Mouse (Mus musculus): ENCODE results near the gene Scgb1a1. TPM values are rescaled to one million over a fixed set of nuclear protein-coding genes. Genes with fewer than 3 reads are reported as not detected.
A peak's percentile ranks its signal among the peaks of the same experiment; 100 is the strongest.
"Not testable (repeated sequence)": the region's sequence is repeated elsewhere in the genome, so short reads cannot be mapped to it uniquely, and the experiment has no call there.

Scgb1a1 gene
- polyA plus RNA-seq, 1 experiment from 2014 or later, result not detected

DNA sequence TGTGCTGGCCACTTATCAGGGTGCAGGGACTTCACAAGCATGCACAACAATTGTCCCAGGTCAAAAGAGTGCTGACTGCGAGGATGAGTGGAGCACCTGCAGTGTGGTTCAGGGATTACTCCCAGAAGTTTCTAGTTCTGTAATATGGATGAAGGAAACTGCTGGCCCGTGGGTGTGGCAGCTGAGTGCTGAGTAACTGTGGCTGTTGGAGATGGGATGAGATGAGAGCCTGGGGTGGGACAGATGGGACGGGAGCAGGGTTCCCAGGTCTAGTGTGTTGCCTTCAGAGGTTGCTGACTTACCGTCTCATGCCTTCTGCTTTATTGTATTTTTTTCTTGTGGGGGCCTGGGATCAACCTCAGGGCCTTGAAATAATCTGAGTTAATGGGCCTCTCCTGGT is 28.8 kb downstream of the Scgb1a1 start:
- WGBS, result 81% methylated on average over 4 of the region's 4 CpGs
- no peak overlapping the region for H3K4me2 ChIP-seq (replicated peaks; ENCODE audit: low read depth)
- no peaks in the 10 kb centered on the region for H3K4me1 ChIP-seq (replicated peaks; ENCODE audit: control insufficient read depth, insufficient read depth, low read length)
- H3K9ac ChIP-seq (ENCODE audit: low read depth, low read length), result no peak overlapping the region
- TF ChIP-seq CTCF (IDR thresholded peaks at IDR 0.05; ENCODE audit: low read depth), result no peak
- H3K9me3 ChIP-seq (ENCODE audit: control insufficient read depth), result no peaks in the 10 kb centered on the region
- H3K27me3 ChIP-seq (replicated peaks; ENCODE audit: control insufficient read depth, insufficient read depth, low read length), result no peaks in the 10 kb centered on the region
- ATAC-seq, result no peak
- no peak overlapping the region for H3K27ac ChIP-seq (ENCODE audit: low read depth, low read length)
- no peak overlapping the region for H3K4me3 ChIP-seq (ENCODE audit: low read depth, low read length)
- no peaks in the 10 kb centered on the region for H3K36me3 ChIP-seq (ENCODE audit: control insufficient read depth, insufficient read depth)

DNA sequence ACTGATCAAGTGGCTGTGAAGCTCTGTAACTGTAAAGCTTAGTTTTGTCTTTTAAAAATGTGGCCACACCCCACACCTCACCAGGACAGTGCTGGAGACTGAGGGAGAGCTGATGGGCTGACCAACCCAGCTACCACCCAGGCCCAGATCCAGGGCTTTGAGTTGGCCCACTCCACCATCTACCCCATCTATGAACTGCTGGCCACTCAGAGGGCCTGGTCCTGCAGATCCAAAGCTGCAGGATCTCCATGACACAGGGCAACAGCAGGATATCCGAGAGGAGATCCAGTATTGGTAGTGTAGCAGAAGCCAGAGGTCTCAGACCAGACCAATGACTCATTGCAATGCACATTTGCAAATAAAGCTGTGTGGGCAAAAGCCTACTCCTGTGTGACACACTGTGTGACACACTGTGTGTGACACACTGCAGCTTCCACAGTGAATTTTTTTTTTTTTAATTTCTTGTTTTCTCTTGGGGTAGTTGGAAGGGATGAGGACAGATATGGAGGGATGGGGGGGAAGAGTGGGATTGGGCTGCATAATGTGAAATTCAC is 29.4 kb downstream of the Scgb1a1 start:
- Histone ChIP-seq H3K27ac (ENCODE audit: low read depth, low read length) (no peak overlapping the region), H3K4me3 (ENCODE audit: low read depth, low read length) (no peak overlapping the region), H3K27me3 (replicated peaks; ENCODE audit: control insufficient read depth, insufficient read depth, low read length) (no peaks in the 10 kb centered on the region), H3K9ac (ENCODE audit: low read depth, low read length) (no peak overlapping the region), H3K9me3 (ENCODE audit: control insufficient read depth) (no peaks in the 10 kb centered on the region), H3K36me3 (ENCODE audit: control insufficient read depth, insufficient read depth) (no peaks in the 10 kb centered on the region), H3K4me1 (replicated peaks; ENCODE audit: control insufficient read depth, insufficient read depth, low read length) (no peaks in the 10 kb centered on the region), H3K4me2 (replicated peaks; ENCODE audit: low read depth) (no peak overlapping the region)
- no peak for ATAC-seq
- 72% methylated on average over 1 of the region's 1 CpGs for WGBS
- no peak for TF ChIP-seq CTCF (IDR thresholded peaks at IDR 0.05; ENCODE audit: low read depth)

DNA sequence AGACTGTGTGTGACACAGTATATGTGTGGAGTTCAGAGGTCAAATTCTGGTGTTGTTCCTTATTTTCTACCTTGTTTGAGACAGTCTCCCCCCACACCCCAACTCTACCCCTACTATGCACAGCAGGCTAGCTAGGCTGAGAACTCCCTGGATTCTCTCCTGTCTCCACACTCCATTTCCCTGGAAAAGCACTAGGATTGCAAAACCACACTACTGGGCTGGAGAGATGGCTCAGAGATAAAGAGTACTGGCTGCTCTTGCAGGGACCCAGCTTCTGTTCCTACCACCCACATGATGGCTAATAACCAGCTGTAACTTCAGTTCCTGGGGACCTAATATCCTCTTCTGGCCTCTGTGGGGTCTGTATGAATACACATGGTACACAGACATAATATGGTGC is 30.1 kb downstream of the Scgb1a1 start:
- Histone ChIP-seq H3K36me3 (ENCODE audit: control insufficient read depth, insufficient read depth) (no peaks in the 10 kb centered on the region), H3K9me3 (ENCODE audit: control insufficient read depth) (no peaks in the 10 kb centered on the region), H3K27me3 (replicated peaks; ENCODE audit: control insufficient read depth, insufficient read depth, low read length) (no peaks in the 10 kb centered on the region), H3K9ac (ENCODE audit: low read depth, low read length) (no peak overlapping the region), H3K27ac (ENCODE audit: low read depth, low read length) (no peak overlapping the region), H3K4me3 (ENCODE audit: low read depth, low read length) (no peak overlapping the region), H3K4me1 (replicated peaks; ENCODE audit: control insufficient read depth, insufficient read depth, low read length) (0 out of 2 replicates have a peak, but pooled peaks cover 4% of the 10 kb centered on the region), H3K4me2 (replicated peaks; ENCODE audit: low read depth) (no peak overlapping the region)
- no peak for TF ChIP-seq CTCF (IDR thresholded peaks at IDR 0.05; ENCODE audit: low read depth)
- no peak for ATAC-seq

DNA sequence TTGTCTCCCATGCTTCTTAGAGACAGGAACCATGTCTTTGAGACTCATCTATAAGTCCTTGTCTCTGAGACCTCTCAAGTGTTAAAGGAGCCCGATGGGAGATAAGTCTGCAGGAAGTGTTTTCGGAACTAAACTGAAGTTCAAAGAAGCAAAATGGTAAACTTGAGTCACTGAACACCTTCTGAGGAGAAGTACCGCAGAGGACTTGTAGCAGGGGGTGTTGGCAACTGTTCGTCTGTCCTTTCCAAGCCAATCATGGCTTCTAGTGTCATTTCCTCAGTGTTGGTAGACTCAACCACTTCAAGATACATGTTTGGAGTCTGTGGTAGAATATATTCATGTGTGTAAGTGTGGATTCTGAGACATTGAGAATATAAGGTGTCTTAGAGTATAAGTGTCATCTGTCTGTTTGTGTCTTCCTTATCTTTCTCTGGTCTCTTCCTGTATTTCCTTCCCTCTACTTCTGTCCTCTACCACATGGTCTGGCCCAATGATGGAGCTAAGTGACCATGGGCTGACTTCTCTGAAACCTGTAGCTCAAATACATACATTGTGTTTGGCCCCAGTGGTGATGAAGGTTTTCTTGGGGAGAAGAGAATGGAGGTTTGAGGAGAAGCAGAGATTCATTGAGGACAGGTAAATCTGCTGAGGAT is 31.9 kb downstream of the Scgb1a1 start:
- no peak overlapping the region for H3K4me3 ChIP-seq (ENCODE audit: low read depth, low read length)
- no peak overlapping the region for H3K27ac ChIP-seq (ENCODE audit: low read depth, low read length)
- H3K4me2 ChIP-seq (replicated peaks; ENCODE audit: low read depth), result no peak overlapping the region
- no peak overlapping the region for H3K9ac ChIP-seq (ENCODE audit: low read depth, low read length)
- no peaks in the 10 kb centered on the region for H3K9me3 ChIP-seq (ENCODE audit: control insufficient read depth)
- no peak for TF ChIP-seq CTCF (IDR thresholded peaks at IDR 0.05; ENCODE audit: low read depth)
- ATAC-seq, result no peak
- 84% methylated on average over 4 of the region's 4 CpGs for WGBS
- no peaks in the 10 kb centered on the region for H3K27me3 ChIP-seq (replicated peaks; ENCODE audit: control insufficient read depth, insufficient read depth, low read length)
- no peaks in the 10 kb centered on the region for H3K36me3 ChIP-seq (ENCODE audit: control insufficient read depth, insufficient read depth)
- 0 out of 2 replicates have a peak, but pooled peaks cover 4% of the 10 kb centered on the region for H3K4me1 ChIP-seq (replicated peaks; ENCODE audit: control insufficient read depth, insufficient read depth, low read length)

DNA sequence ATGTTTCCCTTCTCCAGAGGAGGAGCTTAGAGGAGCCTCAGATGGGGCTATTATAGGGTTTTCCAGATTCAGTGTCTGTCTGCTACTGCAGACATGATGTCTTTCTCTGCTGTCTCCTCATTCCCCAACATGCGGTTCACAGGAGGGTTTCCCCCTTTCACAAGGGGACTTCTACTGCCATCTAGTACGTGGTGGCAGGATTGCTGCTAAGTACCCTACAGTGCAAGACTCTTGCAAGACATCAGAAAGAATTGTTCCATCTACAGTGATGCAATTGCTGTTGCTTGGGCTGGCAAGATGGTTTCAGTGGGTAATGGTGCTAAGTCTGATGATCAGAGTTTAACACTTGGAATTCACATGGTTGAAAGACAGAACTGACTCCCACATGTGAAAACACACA is 32.6 kb downstream of the Scgb1a1 start:
- Histone ChIP-seq H3K27me3 (replicated peaks; ENCODE audit: control insufficient read depth, insufficient read depth, low read length) (no peaks in the 10 kb centered on the region), H3K9ac (ENCODE audit: low read depth, low read length) (no peak overlapping the region), H3K9me3 (ENCODE audit: control insufficient read depth) (no peaks in the 10 kb centered on the region), H3K4me3 (ENCODE audit: low read depth, low read length) (no peak overlapping the region), H3K27ac (ENCODE audit: low read depth, low read length) (no peak overlapping the region), H3K4me2 (replicated peaks; ENCODE audit: low read depth) (no peak overlapping the region), H3K36me3 (ENCODE audit: control insufficient read depth, insufficient read depth) (no peaks in the 10 kb centered on the region), H3K4me1 (replicated peaks; ENCODE audit: control insufficient read depth, insufficient read depth, low read length) (0 out of 2 replicates have a peak, but pooled peaks cover 4% of the 10 kb centered on the region)
- peak; percentile 71 for TF ChIP-seq CTCF (IDR thresholded peaks at IDR 0.05; ENCODE audit: low read depth)
- ATAC-seq, result no peak
- WGBS, result 32% methylated on average over 2 of the region's 2 CpGs

DNA sequence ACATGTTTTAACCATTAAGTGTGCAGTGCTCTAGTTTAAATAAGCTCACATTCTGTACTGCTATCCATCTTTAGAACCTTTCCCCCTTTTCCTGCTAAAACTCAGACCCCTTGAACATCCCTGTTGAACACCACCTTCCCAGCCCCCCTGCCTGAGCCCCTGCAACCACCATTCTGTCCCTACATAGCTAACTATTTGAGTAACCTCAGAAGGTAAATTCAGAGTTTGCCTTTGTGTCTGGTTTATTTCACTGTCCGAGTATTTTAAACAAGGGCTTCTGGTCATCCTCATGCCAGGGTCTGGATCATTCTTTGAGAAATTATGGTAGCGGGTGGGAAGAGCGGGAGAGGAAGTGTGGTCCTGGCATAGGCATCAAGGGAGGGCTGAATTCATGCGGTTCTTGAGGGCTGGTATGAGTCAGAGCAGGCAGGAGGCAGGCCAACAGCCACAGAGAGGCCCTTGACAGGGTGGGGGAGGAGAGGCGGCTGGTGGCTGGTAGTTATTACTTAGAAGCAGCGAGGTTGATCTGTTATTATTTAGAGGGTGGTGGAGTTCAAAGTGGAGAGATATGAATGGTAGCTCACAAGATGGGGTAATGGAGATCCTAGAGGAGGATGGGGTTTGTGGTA is 34.8 kb downstream of the Scgb1a1 start:
- H3K4me3 ChIP-seq (ENCODE audit: low read depth, low read length), result no peak overlapping the region
- H3K4me1 ChIP-seq (replicated peaks; ENCODE audit: control insufficient read depth, insufficient read depth, low read length), result 0 out of 2 replicates have a peak, but pooled peaks cover 4% of the 10 kb centered on the region
- H3K9ac ChIP-seq (ENCODE audit: low read depth, low read length), result no peak overlapping the region
- no peaks in the 10 kb centered on the region for H3K27me3 ChIP-seq (replicated peaks; ENCODE audit: control insufficient read depth, insufficient read depth, low read length)
- peak; percentile 75; the same call in 1 of the 2 replicates for ATAC-seq
- TF ChIP-seq CTCF (IDR thresholded peaks at IDR 0.05; ENCODE audit: low read depth), result no peak
- H3K4me2 ChIP-seq (replicated peaks; ENCODE audit: low read depth), result no peak overlapping the region
- H3K27ac ChIP-seq (ENCODE audit: low read depth, low read length), result no peak overlapping the region
- 39% methylated on average over 6 of the region's 6 CpGs for WGBS
- H3K36me3 ChIP-seq (ENCODE audit: control insufficient read depth, insufficient read depth), result no peaks in the 10 kb centered on the region
- H3K9me3 ChIP-seq (ENCODE audit: control insufficient read depth), result 0 out of 2 replicates have a peak, but pooled peaks cover 4% of the 10 kb centered on the region

DNA sequence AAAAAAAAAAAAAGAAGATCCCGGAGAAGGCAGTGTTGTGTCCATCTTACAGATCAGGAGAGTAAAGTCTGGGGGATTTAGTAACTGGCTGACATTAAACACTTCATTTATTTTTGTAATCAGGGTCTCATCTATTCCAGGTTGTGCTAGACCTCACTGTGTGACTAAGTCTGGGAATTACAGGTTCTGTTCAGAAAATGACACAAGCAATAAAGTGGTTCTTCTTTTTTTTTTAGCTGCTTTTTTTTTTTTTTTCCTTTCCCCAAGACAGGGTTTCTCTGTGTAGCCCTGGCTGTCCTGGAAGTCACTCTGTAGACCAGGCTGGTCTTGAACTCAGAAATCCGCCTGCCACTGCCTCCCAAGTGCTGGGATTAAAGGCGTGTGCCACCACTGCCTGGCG is 35.8 kb downstream of the Scgb1a1 start:
- not testable (repeated sequence) for H3K27me3 ChIP-seq (replicated peaks; ENCODE audit: control insufficient read depth, insufficient read depth, low read length); H3K9me3 ChIP-seq (ENCODE audit: control insufficient read depth); H3K9ac ChIP-seq (ENCODE audit: low read depth, low read length); H3K27ac ChIP-seq (ENCODE audit: low read depth, low read length); H3K4me2 ChIP-seq (replicated peaks; ENCODE audit: low read depth); H3K4me3 ChIP-seq (ENCODE audit: low read depth, low read length); H3K36me3 ChIP-seq (ENCODE audit: control insufficient read depth, insufficient read depth); ATAC-seq
- WGBS, result 92% methylated on average over 4 of the region's 4 CpGs
- peaks cover 12% of the 10 kb centered on the region for H3K4me1 ChIP-seq (replicated peaks; ENCODE audit: control insufficient read depth, insufficient read depth, low read length)
